ENCODE assay signal across 16 mouse cellular contexts in genomic region chr19:5835054-5835921, GRCm38 (mm10). TPM values are rescaled to one million over a fixed set of nuclear protein-coding genes. Genes with fewer than 3 reads are reported as not detected.
DNase-seq lines count a peak whose midpoint lies in the region; ATAC-seq and TF ChIP-seq lines count a peak whose summit lies in the region.
"Had no signal": no experiment of that assay in that cellular context is flagged by ENCODE, and none has a peak within 500 bp of the region (broad histone marks: within the 10 kb centered on the region; RNA-seq: fewer than 3 reads in every experiment).

No protein-coding gene starts in this region.

- no peaks in the 10 kb centered on the region for H3K9me3 ChIP-seq in megakaryocyte, embryonic 14.5 days
- H3K9me3 ChIP-seq: midbrain, embryonic 12.5 days had no signal

- TF ChIP-seq CTCF in kidney, adult 2 months (conservative IDR thresholded peaks at IDR 0.05; ENCODE audit: insufficient read depth, insufficient read length, low read depth, low read length), result no peak

- H3K27ac ChIP-seq in kidney, adult 2 months (ENCODE audit: insufficient read depth, low read depth, low read length), result peak overlapping the region; percentile 51
- H3K27ac ChIP-seq: midbrain, embryonic 12.5 days had no signal

- H3K4me1 ChIP-seq in kidney, adult 2 months (ENCODE audit: control insufficient read depth, insufficient read depth, low read length), result peaks cover 47% of the 10 kb centered on the region
- H3K4me1 ChIP-seq in megakaryocyte, embryonic 14.5 days, result peaks cover 99% of the 10 kb centered on the region

- peak; percentile 40 for DNase-seq in kidney, adult 2 months
- no peak for DNase-seq in kidney, postnatal 25 days
- DNase-seq in adrenal gland, postnatal 36 days, result peak; percentile 19 to 28
- DNase-seq in right cerebral cortex, adult 2 months (ENCODE audit: low spot score in 2 of 2), result no peak
- DNase-seq in left cerebral cortex, postnatal 14 days (ENCODE audit: low spot score in 2 of 2), result no peak
- DNase-seq: cerebellum, adult 8-10 months; gastrocnemius, postnatal 10 days; heart, postnatal 36 days; layer of hippocampus, adult 9-11 months; left cerebral cortex, postnatal 4 days; thymus, postnatal 14 days had no signal

- intact Hi-C loops in left cerebral cortex, postnatal 14 days (cut with DNase I), result no loop called here

- peak; percentile 83 for TF ChIP-seq POLR2A in kidney, adult 2 months (IDR thresholded peaks at IDR 0.05; ENCODE audit: low read depth, low read length)

- WGBS in kidney, adult 2 months, result 62% methylated on average over 10 of the region's 10 CpGs

- H3K4me3 ChIP-seq in kidney, adult 2 months (ENCODE audit: insufficient read depth, low read depth, low read length), result no peak overlapping the region
- H3K4me3 ChIP-seq in megakaryocyte, embryonic 14.5 days (replicated peaks), result peak overlapping the region; percentile 83
- H3K4me3 ChIP-seq: midbrain, embryonic 12.5 days had no signal

- H3K27me3 ChIP-seq in kidney, adult 2 months (replicated peaks; ENCODE audit: control insufficient read depth, insufficient read depth, low read length), result no peaks in the 10 kb centered on the region
- H3K27me3 ChIP-seq in megakaryocyte, embryonic 14.5 days (replicated peaks), result no peaks in the 10 kb centered on the region
- H3K27me3 ChIP-seq: midbrain, embryonic 12.5 days had no signal

- ATAC-seq in megakaryocyte, adult 5-6 weeks (ENCODE audit: poor library complexity, severe bottlenecking), result no peak
- ATAC-seq: forebrain, embryonic 16.5 days; inflammation-experienced regulatory T-cells, adult 6 months had no signal

- no peaks in the 10 kb centered on the region for H3K36me3 ChIP-seq in kidney, adult 2 months (ENCODE audit: control insufficient read depth, insufficient read depth, low read length)
- H3K36me3 ChIP-seq in megakaryocyte, embryonic 14.5 days (replicated peaks; ENCODE audit: low read length), result peaks cover 97% of the 10 kb centered on the region
- H3K36me3 ChIP-seq: midbrain, embryonic 12.5 days had no signal

RNA-seq across cellular contexts. Expression of gene Frmd8, which starts 39.8 kb away (rescaled TPM):
- polyA plus RNA-seq in kidney, adult 2 months (2012; rRNA removed), result 18.5 and 23.1 TPM in 2 replicates
- 28.5 and 57.6 TPM in 2 replicates for polyA plus RNA-seq in megakaryocyte, embryonic 14.5 days (2012; ENCODE audit: insufficient read depth, low replicate concordance)
- total RNA-seq in megakaryocyte, adult 5-6 weeks (2015), result 21.4 and 21.9 TPM in 2 replicates
- 19.3 and 23.3 TPM in 2 replicates for total RNA-seq in megakaryocyte, adult 5-6 weeks (2017)
- 10 to 100 TPM; 35.5 to 52.6 TPM for total RNA-seq in adrenal gland, postnatal 36 days (2021)
- total RNA-seq in left cerebral cortex, postnatal 14 days (2021), result 10 to 100 TPM; 11.1 to 12.1 TPM

RNA-seq across cellular contexts. Expression of gene Slc25a45, which starts 42.3 kb away (rescaled TPM):
- 52.7 and 63.4 TPM in 2 replicates for polyA plus RNA-seq in kidney, adult 2 months (2012; rRNA removed)
- polyA plus RNA-seq in megakaryocyte, embryonic 14.5 days (2012; ENCODE audit: insufficient read depth, low replicate concordance), result 3.6 and 6.9 TPM in 2 replicates
- total RNA-seq in megakaryocyte, adult 5-6 weeks (2015), result 55.6 and 67.9 TPM in 2 replicates
- total RNA-seq in megakaryocyte, adult 5-6 weeks (2017), result 69.1 and 73.5 TPM in 2 replicates
- 10 to 100 TPM in 1 of 2 experiments, 1 to 10 TPM in 1; 9.4 to 33.2 TPM for total RNA-seq in adrenal gland, postnatal 36 days (2021)
- total RNA-seq in left cerebral cortex, postnatal 14 days (2021), result 1 to 10 TPM; 2.8 to 3.0 TPM

RNA-seq across cellular contexts. Expression of gene Tigd3, which starts 58.7 kb away (rescaled TPM):
- polyA plus RNA-seq in kidney, adult 2 months (2012; rRNA removed), result 0.52 and 0.73 TPM in 2 replicates
- polyA plus RNA-seq in megakaryocyte, embryonic 14.5 days (2012; ENCODE audit: insufficient read depth, low replicate concordance), result 0.57 and 1.3 TPM in 2 replicates
- 0.54 and 0.59 TPM in 2 replicates for total RNA-seq in megakaryocyte, adult 5-6 weeks (2015)
- 1.0 and 1.8 TPM in 2 replicates for total RNA-seq in megakaryocyte, adult 5-6 weeks (2017)
- total RNA-seq in adrenal gland, postnatal 36 days (2021), result 1 to 10 TPM in 1 of 2 experiments, under 1 TPM in 1; 0.92 to 1.4 TPM
- 1 to 10 TPM; 5.6 to 5.9 TPM for total RNA-seq in left cerebral cortex, postnatal 14 days (2021)

Comparison
In these comparisons a context has a peak if more than half of its experiments do, and no peak if none do; other contexts are left out.
1. DNase-seq: peak in kidney, adult 2 months (single experiment) and adrenal gland, postnatal 36 days (2 of 2); none in kidney, postnatal 25 days (0 of 2), right cerebral cortex, adult 2 months (0 of 2) and left cerebral cortex, postnatal 14 days (0 of 2).